Mouse (Mus musculus): ENCODE results near the gene Cpt1a.

Cpt1a gene

GRCm38 (mm10) chr19:3322261-3322969, at the start of gene Cpt1a:
Gene Cpt1a, plus strand, starts transcription at chr19:3322334.
- DNase-seq (ENCODE audit: low spot score): peak; percentile 70

- no peak for DNase-seq (ENCODE audit: low spot score)
These were observed 48.8 kb upstream of the Cpt1a start for GRCm38 (mm10) chr19:3273331-3273730.

- DNase-seq (ENCODE audit: low spot score): no peak
These were observed 46.3 kb upstream of the Cpt1a start for GRCm38 (mm10) chr19:3275744-3276365.

- no peak for DNase-seq (ENCODE audit: low spot score)
These were observed 40.2 kb upstream of the Cpt1a start for GRCm38 (mm10) chr19:3281886-3282285.

- peak; percentile 93 for DNase-seq (ENCODE audit: low spot score)
These were observed 39.3 kb upstream of the Cpt1a start, which contains the start of the genes Mrpl21 and Ighmbp2 for GRCm38 (mm10) chr19:3282572-3283467. Gene Mrpl21, plus strand, starts transcription at chr19:3282901. Gene Ighmbp2, minus strand, starts transcription at chr19:3283017.

GRCm38 (mm10) chr19:3289006-3289405, 33.1 kb upstream of the Cpt1a start:
- no peak for DNase-seq (ENCODE audit: low spot score)

- DNase-seq (ENCODE audit: low spot score): no peak
These were observed 30.1 kb upstream of the Cpt1a start for GRCm38 (mm10) chr19:3292028-3292427.

- DNase-seq (ENCODE audit: low spot score): no peak
These were observed 29.1 kb upstream of the Cpt1a start for GRCm38 (mm10) chr19:3292993-3293392.

- DNase-seq (ENCODE audit: low spot score): no peak
These were observed 26.9 kb upstream of the Cpt1a start for GRCm38 (mm10) chr19:3295245-3295644.

GRCm38 (mm10) chr19:3297034-3297433, 25.1 kb upstream of the Cpt1a start:
- no peak for DNase-seq (ENCODE audit: low spot score)

GRCm38 (mm10) chr19:3297775-3298174, 24.4 kb upstream of the Cpt1a start:
- DNase-seq (ENCODE audit: low spot score): no peak

GRCm38 (mm10) chr19:3304017-3304416, 18.1 kb upstream of the Cpt1a start:
- DNase-seq (ENCODE audit: low spot score): no peak

GRCm38 (mm10) chr19:3307175-3307949, 14.8 kb upstream of the Cpt1a start:
- no peak for DNase-seq (ENCODE audit: low spot score)

- DNase-seq (ENCODE audit: low spot score): no peak
These were observed 2.8 kb upstream of the Cpt1a start for GRCm38 (mm10) chr19:3319341-3319740.

GRCm38 (mm10) chr19:3320086-3320485, 2.0 kb upstream of the Cpt1a start:
- DNase-seq (ENCODE audit: low spot score): no peak

GRCm38 (mm10) chr19:3320801-3321200, 1.3 kb upstream of the Cpt1a start:
- no peak for DNase-seq (ENCODE audit: low spot score)

GRCm38 (mm10) chr19:3321617-3322016, 517 bp upstream of the Cpt1a start:
- DNase-seq (ENCODE audit: low spot score): peak; percentile 86

- peak; percentile 82 for DNase-seq (ENCODE audit: low spot score)
These were observed 1.1 kb downstream of the Cpt1a start for GRCm38 (mm10) chr19:3323201-3323621.

GRCm38 (mm10) chr19:3323753-3324270, 1.7 kb downstream of the Cpt1a start:
- DNase-seq (ENCODE audit: low spot score): peak; percentile 81

- no peak for DNase-seq (ENCODE audit: low spot score)
These were observed 2.2 kb downstream of the Cpt1a start for GRCm38 (mm10) chr19:3324271-3324811.

Data from testis, postnatal 14 days (tissue).